Mouse (Mus musculus) gastrocnemius, postnatal 36 days (tissue): ENCODE data around the gene RPS10-NUDT3. TPM values are rescaled to one million over a fixed set of nuclear protein-coding genes. Genes with fewer than 3 reads are reported as not detected.
"Not testable (repeated sequence)": the region's sequence is repeated elsewhere in the genome, so short reads cannot be mapped to it uniquely, and the experiment has no call there.

Source experiments
- DNase-seq, 2 experiments: peaks; one replicate each; pipeline ENCODE4 v3.0.0; 2022
- intact Hi-C: fragments of 180-260 bp; cut with DNase I; formaldehyde crosslinking; loops from one replicate; pipeline ENCODE4 v1.15.1; 2025
- total RNA-seq, 2 experiments: library from RNA; stranded (reverse); gene quantifications; 2 replicates each; pipeline ENCODE4 v1.2.3; 2021

RPS10-NUDT3 gene
- total RNA-seq, 2 experiments from 2014 or later, result not detected

- intact Hi-C loops, result no loop called here
- DNase-seq, result no peak
These were observed 8.7 kb upstream of the RPS10-NUDT3 start for GRCm38 (mm10) chr17:27643756-27644155.

GRCm38 (mm10) chr17:27643101-27643500 lies 8.1 kb upstream of the RPS10-NUDT3 start:
- intact Hi-C loops, result no loop called here
- no peak for DNase-seq

- intact Hi-C loops, result no loop called here
- DNase-seq, result peak in 1 of 2 experiments; percentile 27
These were observed 7.6 kb upstream of the RPS10-NUDT3 start for GRCm38 (mm10) chr17:27642491-27643062.

- DNase-seq, intact Hi-C loops: not testable (repeated sequence)
These were observed 4.8 kb upstream of the RPS10-NUDT3 start for GRCm38 (mm10) chr17:27639851-27640250.

GRCm38 (mm10) chr17:27638921-27639332 lies 3.9 kb upstream of the RPS10-NUDT3 start:
- intact Hi-C loops, result no loop called here
- no peak for DNase-seq

GRCm38 (mm10) chr17:27637333-27637732 lies 2.3 kb upstream of the RPS10-NUDT3 start:
- DNase-seq, result no peak
- intact Hi-C loops, result loop anchor here (2.0 kb wide), 1 partner anchor 103 kb away; no protein-coding TSS in a partner anchor

- intact Hi-C loops, result loop anchor here (2.0 kb wide), 1 partner anchor 102 kb away; no protein-coding TSS in a partner anchor
- DNase-seq, result no peak
These were observed 1.4 kb upstream of the RPS10-NUDT3 start, which contains the start of gene Rps10 for GRCm38 (mm10) chr17:27636132-27637020. Gene Rps10, minus strand, starts transcription at chr17:27636669.

- intact Hi-C loops, DNase-seq: not testable (repeated sequence)
These were observed 517 bp upstream of the RPS10-NUDT3 start for GRCm38 (mm10) chr17:27635575-27635903.

GRCm38 (mm10) chr17:27629249-27630020 lies 5.6 kb downstream of the RPS10-NUDT3 start:
- DNase-seq, result peak; percentile 67 to 72
- intact Hi-C loops, result loop anchor here (1.0 kb wide), 1 partner anchor 64 kb away; the partner anchor contains the start of gene AI413582

GRCm38 (mm10) chr17:27628376-27628775 lies 6.6 kb downstream of the RPS10-NUDT3 start:
- intact Hi-C loops, result no loop called here

GRCm38 (mm10) chr17:27627451-27627850 lies 7.6 kb downstream of the RPS10-NUDT3 start:
- intact Hi-C loops, result no loop called here
- DNase-seq, result no peak

More at GRCm38 (mm10) chr17:27628376-27628775, 6.6 kb downstream of the RPS10-NUDT3 start:
- DNase-seq, result no peak

- intact Hi-C loops, result no loop called here
- no peak for DNase-seq
These were observed 8.3 kb downstream of the RPS10-NUDT3 start for GRCm38 (mm10) chr17:27626681-27627080.

GRCm38 (mm10) chr17:27625455-27626251 lies 9.4 kb downstream of the RPS10-NUDT3 start:
- no peak for DNase-seq
- intact Hi-C loops, result no loop called here

GRCm38 (mm10) chr17:27623360-27624326 lies 11.4 kb downstream of the RPS10-NUDT3 start, which contains the start of gene Nudt3:
Gene Nudt3, minus strand, starts transcription at chr17:27623495.
- peak; percentile 85 to 86 for DNase-seq
- intact Hi-C loops, result no loop called here

- DNase-seq, result peak; percentile 20 to 40
- intact Hi-C loops, result no loop called here
These were observed 12.2 kb downstream of the RPS10-NUDT3 start for GRCm38 (mm10) chr17:27622611-27623359.

- intact Hi-C loops, result no loop called here
- DNase-seq, result no peak
These were observed 13.1 kb downstream of the RPS10-NUDT3 start for GRCm38 (mm10) chr17:27621705-27622531.

GRCm38 (mm10) chr17:27621161-27621560 lies 13.9 kb downstream of the RPS10-NUDT3 start:
- intact Hi-C loops, result no loop called here

More at GRCm38 (mm10) chr17:27621161-27621560, 13.9 kb downstream of the RPS10-NUDT3 start:
- DNase-seq, result no peak
